Mouse (Mus musculus) small intestine, adult 2 months (tissue): ENCODE data around the gene Bbs9.

Experiments
- CTCF ChIP-seq: fragments of 200-500 bp; IDR thresholded peaks from 2 replicates; pipeline ENCODE4 v1.5.1; 2012; ENCODE audit warnings: low read depth, mild to moderate bottlenecking, control low read depth, inconsistent platforms, low read length, moderate library complexity, mixed read lengths; ENCODE audit not compliant: insufficient replicate concordance, insufficient read length; ENCODE audit errors: extremely low read depth
- POLR2A ChIP-seq: fragments of 200-500 bp; IDR thresholded peaks from 2 replicates; pipeline ENCODE4 v1.6.1; 2012; ENCODE audit warnings: low read depth, mild to moderate bottlenecking, control low read depth, inconsistent platforms, low read length, moderate library complexity

DNA sequence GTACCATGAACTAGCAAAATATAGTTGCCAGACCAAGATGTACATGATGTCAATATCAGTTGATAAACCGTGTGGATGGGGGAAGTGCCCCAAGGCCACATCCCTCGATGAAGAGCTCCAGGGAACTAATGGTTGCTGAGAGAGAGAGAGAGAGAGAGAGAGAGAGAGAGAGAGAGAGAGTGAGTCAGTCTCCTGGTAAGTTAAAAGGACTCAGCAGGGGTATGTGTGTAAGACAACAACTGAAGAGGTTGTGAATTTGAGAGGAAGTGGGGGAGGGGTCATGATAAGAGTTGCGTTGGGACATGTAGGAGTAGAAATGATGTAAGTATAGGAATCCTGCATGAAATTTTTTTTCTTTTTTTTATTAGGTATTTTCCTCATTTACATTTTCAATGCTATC is 150.5 kb downstream of the Bbs9 start:
- TF ChIP-seq CTCF = no peak
- TF ChIP-seq POLR2A = no peak
